In the genomic region with DNA sequence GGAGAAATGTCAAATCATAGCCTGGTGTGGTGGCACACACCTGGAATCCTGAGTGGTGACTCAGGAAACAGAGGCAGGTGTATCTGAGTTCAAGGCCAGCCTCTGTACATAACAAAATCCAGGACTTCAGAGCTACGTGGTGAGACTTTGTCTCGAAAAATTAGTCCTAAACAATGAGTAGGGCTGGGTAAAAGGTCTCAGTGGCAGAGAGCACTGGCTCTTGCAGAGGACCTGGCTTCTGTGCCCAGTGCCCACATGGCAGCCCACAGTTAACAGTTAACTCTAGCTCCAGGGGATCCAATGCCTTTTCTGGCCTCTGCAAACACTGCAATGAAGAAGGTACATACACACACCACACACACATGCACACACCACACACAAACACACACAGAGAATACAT, we compare ENCODE assay signal across 23 mouse cellular contexts. TPM values are rescaled to one million over a fixed set of nuclear protein-coding genes. Genes with fewer than 3 reads are reported as not detected.
DNase-seq lines count a peak whose midpoint lies in the region; ATAC-seq and TF ChIP-seq lines count a peak whose summit lies in the region.
"Had no signal": no experiment of that assay in that cellular context is flagged by ENCODE, and none has a peak within 500 bp of the region (broad histone marks: within the 10 kb centered on the region; RNA-seq: fewer than 3 reads in every experiment).

No protein-coding gene starts in this region.

- no peak for TF ChIP-seq POLR2A in kidney, adult 2 months (IDR thresholded peaks at IDR 0.05; ENCODE audit: low read depth, low read length)
- no peak for TF ChIP-seq POLR2A in CH12.LX (IDR thresholded peaks at IDR 0.05; ENCODE audit: low read depth, low read length)
- no peak for TF ChIP-seq POLR2A in bone marrow macrophage, adult 2 months (IDR thresholded peaks at IDR 0.05; ENCODE audit: borderline replicate concordance, low read depth, low read length)

- TF ChIP-seq EP300 in liver, postnatal 0 days (IDR thresholded peaks at IDR 0.05; ENCODE audit: low read depth) = no peak
- no peak for TF ChIP-seq EP300 in CH12.LX (IDR thresholded peaks at IDR 0.05; ENCODE audit: low read length)

- DNase-seq in kidney, adult 2 months = peak; percentile 36
- no peak for DNase-seq in kidney, adult 11 months
- no peak for DNase-seq in liver, postnatal 0 days
- no peak for DNase-seq in CH12.LX (ENCODE audit: extremely low read depth)
- DNase-seq in adrenal gland, adult 8-10 months = no peak
- DNase-seq: adrenal gland, postnatal 10 days; adrenal gland, postnatal 25 days; B cell, adult 2 months; cerebellum, adult 11-12 months; cerebellum, adult 2 months; cerebellum, adult 9-10 months; cerebellum, postnatal 10 days; cerebellum, postnatal 25 days; forebrain, postnatal 0 days had no signal

- in situ Hi-C loops in CH12.LX (cut with MboI; ENCODE audit: low pct_ligation_motif_present, low pct_unique_long_range_greater_than_20kb, low sequenced_read_pairs) = no loop called here

- no peak overlapping the region for H3K4me2 ChIP-seq in liver, postnatal 0 days (ENCODE audit: low read depth, low read length)
- H3K4me2 ChIP-seq in liver, embryonic 12.5 days = no peak overlapping the region
- no peak overlapping the region for H3K4me2 ChIP-seq in CH12.LX (ENCODE audit: insufficient read depth, low read depth, poor library complexity, severe bottlenecking)
- H3K4me2 ChIP-seq in intestine, embryonic 15.5 days (replicated peaks) = no peak overlapping the region
- H3K4me2 ChIP-seq: embryonic facial prominence, embryonic 12.5 days; forebrain, embryonic 13.5 days; forebrain, embryonic 15.5 days had no signal

- whole genome bisulfite sequencing in kidney, adult 2 months = 79% methylated on average over 2 of the region's 2 CpGs
- WGBS in liver, postnatal 0 days (ENCODE audit: insufficient replicate concordance) = 53% methylated on average over 2 of the region's 2 CpGs
- 79% methylated on average over 2 of the region's 2 CpGs for WGBS in liver, embryonic 12.5 days (ENCODE audit: insufficient replicate concordance)
- 71% methylated on average over 2 of the region's 2 CpGs for WGBS in intestine, embryonic 15.5 days

- no peaks in the 10 kb centered on the region for H3K9me3 ChIP-seq in liver, postnatal 0 days (ENCODE audit: low read length)
- H3K9me3 ChIP-seq in liver, embryonic 12.5 days (replicated peaks) = no peaks in the 10 kb centered on the region
- H3K9me3 ChIP-seq in CH12.LX (replicated peaks; ENCODE audit: low read length) = no peaks in the 10 kb centered on the region
- H3K9me3 ChIP-seq in intestine, embryonic 15.5 days = no peaks in the 10 kb centered on the region
- H3K9me3 ChIP-seq: embryonic facial prominence, embryonic 10.5 days; embryonic facial prominence, embryonic 12.5 days; forebrain, embryonic 13.5 days; forebrain, embryonic 15.5 days had no signal

- H3K4me3 ChIP-seq in kidney, adult 2 months (ENCODE audit: insufficient read depth, low read depth, low read length) = no peak overlapping the region
- no peak overlapping the region for H3K4me3 ChIP-seq in liver, postnatal 0 days (ENCODE audit: low read depth, low read length)
- H3K4me3 ChIP-seq in liver, embryonic 12.5 days = no peak overlapping the region
- no peak overlapping the region for H3K4me3 ChIP-seq in CH12.LX (replicated peaks in 1 of 3; ENCODE audit: low read depth in 2 of 3, low read length in 2 of 3, poor library complexity in 1 of 3)
- no peak overlapping the region for H3K4me3 ChIP-seq in bone marrow macrophage, adult 2 months (ENCODE audit: insufficient read depth, low read length)
- no peak overlapping the region for H3K4me3 ChIP-seq in intestine, embryonic 15.5 days (replicated peaks)
- H3K4me3 ChIP-seq: embryonic facial prominence, embryonic 10.5 days; embryonic facial prominence, embryonic 12.5 days; forebrain, embryonic 13.5 days; forebrain, embryonic 15.5 days had no signal

- no peak overlapping the region for H3K27ac ChIP-seq in kidney, adult 2 months (ENCODE audit: insufficient read depth, low read depth, low read length)
- peak overlapping the region; percentile 16; the same call in 1 of the 2 replicates for H3K27ac ChIP-seq in liver, postnatal 0 days (ENCODE audit: low read depth)
- no peak overlapping the region for H3K27ac ChIP-seq in liver, embryonic 12.5 days
- H3K27ac ChIP-seq in CH12.LX (ENCODE audit: insufficient read depth, low read depth) = peak overlapping the region; percentile 7; the same call in 1 of the 2 replicates
- peak overlapping the region; percentile 63 for H3K27ac ChIP-seq in bone marrow macrophage, adult 2 months (ENCODE audit: insufficient read depth, low read depth, low read length)
- no peak overlapping the region for H3K27ac ChIP-seq in intestine, embryonic 15.5 days
- H3K27ac ChIP-seq: embryonic facial prominence, embryonic 10.5 days; embryonic facial prominence, embryonic 12.5 days; forebrain, embryonic 13.5 days; forebrain, embryonic 15.5 days had no signal

- H3K79me2 ChIP-seq in CH12.LX (replicated peaks; ENCODE audit: control insufficient read depth, extremely low read depth, insufficient read depth, poor library complexity, severe bottlenecking) = peaks cover 39% of the 10 kb centered on the region

- no peak for ATAC-seq in liver, postnatal 0 days
- no peak for ATAC-seq in liver, embryonic 12.5 days
- ATAC-seq in intestine, embryonic 15.5 days = no peak
- ATAC-seq: CD4-positive, CD25-positive, alpha-beta regulatory T cell, adult 4 months; forebrain, embryonic 13.5 days; forebrain, embryonic 15.5 days; forebrain, postnatal 0 days had no signal

- TF ChIP-seq RAD21 in CH12.LX (IDR thresholded peaks at IDR 0.05; ENCODE audit: low read depth, low read length) = no peak

- no peaks in the 10 kb centered on the region for H3K27me3 ChIP-seq in kidney, adult 2 months (replicated peaks; ENCODE audit: control insufficient read depth, insufficient read depth, low read length)
- no peaks in the 10 kb centered on the region for H3K27me3 ChIP-seq in liver, postnatal 0 days (ENCODE audit: insufficient read depth, low read length)
- no peaks in the 10 kb centered on the region for H3K27me3 ChIP-seq in liver, embryonic 12.5 days (replicated peaks)
- no peaks in the 10 kb centered on the region for H3K27me3 ChIP-seq in CH12.LX (replicated peaks)
- H3K27me3 ChIP-seq in intestine, embryonic 15.5 days (replicated peaks) = no peaks in the 10 kb centered on the region
- H3K27me3 ChIP-seq: embryonic facial prominence, embryonic 12.5 days; forebrain, embryonic 13.5 days; forebrain, embryonic 15.5 days had no signal

- dilution Hi-C loops in CH12.LX (cut with MboI; ENCODE audit: extremely low pct_ligation_motif_present, extremely low pct_unique_long_range_greater_than_20kb, low sequenced_read_pairs) = no loop called here

- no peak overlapping the region for H3K9ac ChIP-seq in liver, postnatal 0 days (replicated peaks)
- no peak overlapping the region for H3K9ac ChIP-seq in liver, embryonic 12.5 days
- H3K9ac ChIP-seq in CH12.LX (ENCODE audit: insufficient read depth, low read depth) = no peak overlapping the region
- no peak overlapping the region for H3K9ac ChIP-seq in intestine, embryonic 15.5 days
- H3K9ac ChIP-seq: embryonic facial prominence, embryonic 12.5 days; forebrain, embryonic 13.5 days; forebrain, embryonic 15.5 days; forebrain, postnatal 0 days had no signal

- TF ChIP-seq CTCF in kidney, adult 2 months (conservative IDR thresholded peaks at IDR 0.05; ENCODE audit: insufficient read depth, insufficient read length, low read depth, low read length) = no peak
- TF ChIP-seq CTCF in liver, postnatal 0 days (IDR thresholded peaks at IDR 0.05; ENCODE audit: low read depth) = no peak
- no peak for TF ChIP-seq CTCF in CH12.LX (conservative IDR thresholded peaks at IDR 0.05 in 1 of 2, IDR thresholded peaks at IDR 0.05 in 1 of 2; ENCODE audit: low read depth in 2 of 2, low read length in 2 of 2)
- TF ChIP-seq CTCF in bone marrow macrophage, adult 2 months (IDR thresholded peaks at IDR 0.05; ENCODE audit: low read depth, low read length) = no peak

- H3K4me1 ChIP-seq in kidney, adult 2 months (ENCODE audit: control insufficient read depth, insufficient read depth, low read length) = peaks cover 4% of the 10 kb centered on the region; the same call in 1 of the 2 replicates
- peaks cover 36% of the 10 kb centered on the region for H3K4me1 ChIP-seq in liver, postnatal 0 days (ENCODE audit: insufficient read depth)
- H3K4me1 ChIP-seq in liver, embryonic 12.5 days = peaks cover 41% of the 10 kb centered on the region
- H3K4me1 ChIP-seq in CH12.LX (ENCODE audit: control insufficient read depth in 1 of 2, insufficient read depth in 2 of 2) = peaks cover 19 to 67% of the 10 kb centered on the region in 2 experiments
- H3K4me1 ChIP-seq in bone marrow macrophage, adult 2 months (ENCODE audit: control insufficient read depth, insufficient read depth, low read length) = peaks cover 45% of the 10 kb centered on the region
- H3K4me1 ChIP-seq in intestine, embryonic 15.5 days (replicated peaks) = peaks cover 9% of the 10 kb centered on the region; the same call in 1 of the 2 replicates

- no peaks in the 10 kb centered on the region for H3K36me3 ChIP-seq in kidney, adult 2 months (ENCODE audit: control insufficient read depth, insufficient read depth, low read length)
- H3K36me3 ChIP-seq in liver, postnatal 0 days (replicated peaks; ENCODE audit: insufficient read depth, low read length) = peaks cover 22% of the 10 kb centered on the region; the same call in 1 of the 2 replicates
- H3K36me3 ChIP-seq in liver, embryonic 12.5 days = peaks cover 61% of the 10 kb centered on the region
- H3K36me3 ChIP-seq in CH12.LX (replicated peaks in 1 of 2; ENCODE audit: control insufficient read depth in 1 of 2, insufficient read depth in 1 of 2, low read length in 1 of 2) = peaks cover 39 to 47% of the 10 kb centered on the region in 2 experiments
- peaks cover 10% of the 10 kb centered on the region; the same call in 1 of the 2 replicates for H3K36me3 ChIP-seq in intestine, embryonic 15.5 days

RNA-seq across cellular contexts. Expression of a gene that starts 4.2 kb away (rescaled TPM):
- polyA plus RNA-seq in kidney, adult 2 months (2012; rRNA removed) = 48.3 and 51.4 TPM in 2 replicates
- polyA plus RNA-seq in liver, postnatal 0 days (2015; fragmentation: Nextera tagmentation; extraction: Ambion mirVana) = 23.0 and 24.1 TPM in 2 replicates
- polyA plus RNA-seq in liver, embryonic 12.5 days (2016; fragmentation: Nextera tagmentation; extraction: Ambion mirVana) = 39.6 and 39.7 TPM in 2 replicates
- total RNA-seq in CH12.LX (2012; rRNA removed) = 82.5 and 102 TPM in 2 replicates
- total RNA-seq in CH12.LX (2014; rRNA removed) = 78.6 and 80.4 TPM in 2 replicates
- 94.8 and 111 TPM in 2 replicates for polyA plus RNA-seq in CH12.LX (2012; ENCODE audit: insufficient read length, low read depth)
- polyA plus RNA-seq in bone marrow macrophage, adult 2 months (2012; ENCODE audit: insufficient read depth, insufficient read length, missing spikeins) = 134 and 146 TPM in 2 replicates
- polyA plus RNA-seq in intestine, embryonic 15.5 days (2015; fragmentation: Nextera tagmentation; extraction: Ambion mirVana) = 73.9 and 74.9 TPM in 2 replicates
- total RNA-seq in adrenal gland, adult 8-10 months (2022) = 10 to 100 TPM; 66.6 to 74.1 (median 70.7) TPM

RNA-seq across cellular contexts. Expression of a gene that starts 15.7 kb away (rescaled TPM):
- polyA plus RNA-seq in kidney, adult 2 months (2012; rRNA removed) = 0.06 TPM in 1 of 2 replicates, not detected in the other
- polyA plus RNA-seq in liver, postnatal 0 days (2015; fragmentation: Nextera tagmentation; extraction: Ambion mirVana) = 0.11 and 0.14 TPM in 2 replicates
- polyA plus RNA-seq in liver, embryonic 12.5 days (2016; fragmentation: Nextera tagmentation; extraction: Ambion mirVana) = 0.60 and 0.62 TPM in 2 replicates
- 0.34 and 0.59 TPM in 2 replicates for total RNA-seq in CH12.LX (2012; rRNA removed)
- 0.17 TPM in 1 of 2 replicates, not detected in the other for total RNA-seq in CH12.LX (2014; rRNA removed)
- 0.56 and 0.71 TPM in 2 replicates for polyA plus RNA-seq in CH12.LX (2012; ENCODE audit: insufficient read length, low read depth)
- polyA plus RNA-seq in bone marrow macrophage, adult 2 months (2012; ENCODE audit: insufficient read depth, insufficient read length, missing spikeins) = not detected in 2 replicates
- 0.40 and 0.56 TPM in 2 replicates for polyA plus RNA-seq in intestine, embryonic 15.5 days (2015; fragmentation: Nextera tagmentation; extraction: Ambion mirVana)
- not detected for total RNA-seq in adrenal gland, adult 8-10 months (2022)
- total RNA-seq: adrenal gland, adult 18-20 months; adrenal gland, postnatal 10 days; adrenal gland, postnatal 25 days; forebrain, postnatal 0 days had no signal

RNA-seq across cellular contexts. Expression of a gene that starts 18.8 kb away (rescaled TPM):
- 54.3 and 59.7 TPM in 2 replicates for polyA plus RNA-seq in kidney, adult 2 months (2012; rRNA removed)
- 707 and 780 TPM in 2 replicates for polyA plus RNA-seq in liver, postnatal 0 days (2015; fragmentation: Nextera tagmentation; extraction: Ambion mirVana)
- 5.8 and 6.7 TPM in 2 replicates for polyA plus RNA-seq in liver, embryonic 12.5 days (2016; fragmentation: Nextera tagmentation; extraction: Ambion mirVana)
- 0.13 and 0.25 TPM in 2 replicates for total RNA-seq in CH12.LX (2012; rRNA removed)
- total RNA-seq in CH12.LX (2014; rRNA removed) = 0.38 TPM in 1 of 2 replicates, not detected in the other
- 0.71 and 1.2 TPM in 2 replicates for polyA plus RNA-seq in CH12.LX (2012; ENCODE audit: insufficient read length, low read depth)
- polyA plus RNA-seq in bone marrow macrophage, adult 2 months (2012; ENCODE audit: insufficient read depth, insufficient read length, missing spikeins) = 1.2 TPM in 1 of 2 replicates, not detected in the other
- polyA plus RNA-seq in intestine, embryonic 15.5 days (2015; fragmentation: Nextera tagmentation; extraction: Ambion mirVana) = 3.2 and 9.0 TPM in 2 replicates
- 1 to 10 TPM; 1.2 to 1.8 (median 1.6) TPM for total RNA-seq in adrenal gland, adult 8-10 months (2022)
- total RNA-seq: forebrain, postnatal 0 days had no signal
- polyA plus RNA-seq: CD4-positive, CD25-positive, alpha-beta regulatory T cell, adult 4 months had no signal

RNA-seq across cellular contexts. Expression of a gene that starts 24.6 kb away (rescaled TPM):
- polyA plus RNA-seq in kidney, adult 2 months (2012; rRNA removed) = 131 and 174 TPM in 2 replicates
- polyA plus RNA-seq in liver, postnatal 0 days (2015; fragmentation: Nextera tagmentation; extraction: Ambion mirVana) = 192 and 213 TPM in 2 replicates
- polyA plus RNA-seq in liver, embryonic 12.5 days (2016; fragmentation: Nextera tagmentation; extraction: Ambion mirVana) = 55.2 and 56.5 TPM in 2 replicates
- total RNA-seq in CH12.LX (2012; rRNA removed) (47.0 and 65.8 TPM in 2 replicates), CH12.LX (2014; rRNA removed) (52.5 and 79.3 TPM in 2 replicates)
- polyA plus RNA-seq in CH12.LX (2012; ENCODE audit: insufficient read length, low read depth) = 28.1 and 33.3 TPM in 2 replicates
- polyA plus RNA-seq in bone marrow macrophage, adult 2 months (2012; ENCODE audit: insufficient read depth, insufficient read length, missing spikeins) = 6.1 and 7.2 TPM in 2 replicates
- 81.1 and 96.9 TPM in 2 replicates for polyA plus RNA-seq in intestine, embryonic 15.5 days (2015; fragmentation: Nextera tagmentation; extraction: Ambion mirVana)
- total RNA-seq in adrenal gland, adult 8-10 months (2022) = 10 to 100 TPM; 53.9 to 87.1 (median 61.4) TPM

RNA-seq across cellular contexts. Expression of a gene that starts 34.7 kb away (rescaled TPM):
- polyA plus RNA-seq in kidney, adult 2 months (2012; rRNA removed) = 30.5 and 38.4 TPM in 2 replicates
- polyA plus RNA-seq in liver, postnatal 0 days (2015; fragmentation: Nextera tagmentation; extraction: Ambion mirVana) = 63.6 and 64.1 TPM in 2 replicates
- 140 and 144 TPM in 2 replicates for polyA plus RNA-seq in liver, embryonic 12.5 days (2016; fragmentation: Nextera tagmentation; extraction: Ambion mirVana)
- total RNA-seq in CH12.LX (2012; rRNA removed) (160 and 202 TPM in 2 replicates), CH12.LX (2014; rRNA removed) (261 and 301 TPM in 2 replicates)
- polyA plus RNA-seq in CH12.LX (2012; ENCODE audit: insufficient read length, low read depth) = 296 and 383 TPM in 2 replicates
- polyA plus RNA-seq in bone marrow macrophage, adult 2 months (2012; ENCODE audit: insufficient read depth, insufficient read length, missing spikeins) = 75.3 and 83.5 TPM in 2 replicates
- polyA plus RNA-seq in intestine, embryonic 15.5 days (2015; fragmentation: Nextera tagmentation; extraction: Ambion mirVana) = 149 and 167 TPM in 2 replicates
- total RNA-seq in adrenal gland, adult 8-10 months (2022) = 10 to 100 TPM; 78.9 to 89.9 (median 83.8) TPM

Comparison
In these comparisons a context has a peak if more than half of its experiments do, and no peak if none do; other contexts are left out.
1. H3K27ac ChIP-seq: peak in liver, postnatal 0 days (single experiment), CH12.LX (single experiment) and bone marrow macrophage, adult 2 months (single experiment); none in kidney, adult 2 months (single experiment), liver, embryonic 12.5 days (single experiment) and intestine, embryonic 15.5 days (single experiment).
2. RNA of a gene that starts 18.8 kb away (polyA plus RNA-seq): 707 to 780 TPM in liver, postnatal 0 days; 54.3 to 59.7 TPM in kidney, adult 2 months, 5.8 to 6.7 TPM in liver, embryonic 12.5 days, 3.2 to 9.0 TPM in intestine, embryonic 15.5 days, 1.2 TPM in bone marrow macrophage, adult 2 months and 0.71 to 1.2 TPM in CH12.LX; every median in the first group is over 10 times any median in the second.